Mouse (Mus musculus) right cerebral cortex, postnatal 25 days (tissue): ENCODE measurements around the gene Nr4a1.

Experiments
- DNase-seq: peaks from one replicate; pipeline ENCODE4 v3.0.0; 2022

Nr4a1 gene

DNA sequence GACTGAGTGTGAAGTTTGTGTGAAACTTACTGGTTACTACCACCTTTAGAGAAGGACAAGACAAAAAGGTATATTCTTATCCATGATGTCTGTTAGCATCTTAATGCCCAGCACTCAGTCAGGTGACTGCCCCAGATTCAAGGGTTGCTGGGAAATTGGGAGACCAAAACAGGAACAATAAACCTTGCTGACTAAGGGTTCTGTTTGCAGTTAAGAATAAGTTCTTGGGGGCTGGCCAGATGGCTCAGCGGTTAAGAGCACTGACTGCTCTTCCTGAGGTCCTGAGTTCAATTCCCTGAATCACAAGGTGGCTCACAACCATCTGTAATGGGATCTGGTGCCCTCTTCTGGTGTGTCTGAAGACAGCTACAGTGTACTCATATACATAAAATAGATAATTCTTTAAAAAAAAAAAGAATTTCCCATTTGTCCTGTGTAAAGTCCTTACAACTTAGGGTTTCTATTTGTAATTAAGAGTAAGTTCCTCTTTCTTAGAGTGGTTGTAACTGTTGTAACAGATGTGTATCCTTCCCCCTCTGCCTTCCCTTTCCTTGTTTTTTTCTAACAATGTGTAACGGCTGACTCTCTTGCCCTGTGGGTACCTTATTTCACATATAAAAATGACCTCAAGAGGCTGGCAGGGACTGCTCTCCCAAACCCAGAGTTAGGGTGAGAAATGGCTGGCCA lies 63.9 kb downstream of the Nr4a1 start:
- no peak for DNase-seq

DNA sequence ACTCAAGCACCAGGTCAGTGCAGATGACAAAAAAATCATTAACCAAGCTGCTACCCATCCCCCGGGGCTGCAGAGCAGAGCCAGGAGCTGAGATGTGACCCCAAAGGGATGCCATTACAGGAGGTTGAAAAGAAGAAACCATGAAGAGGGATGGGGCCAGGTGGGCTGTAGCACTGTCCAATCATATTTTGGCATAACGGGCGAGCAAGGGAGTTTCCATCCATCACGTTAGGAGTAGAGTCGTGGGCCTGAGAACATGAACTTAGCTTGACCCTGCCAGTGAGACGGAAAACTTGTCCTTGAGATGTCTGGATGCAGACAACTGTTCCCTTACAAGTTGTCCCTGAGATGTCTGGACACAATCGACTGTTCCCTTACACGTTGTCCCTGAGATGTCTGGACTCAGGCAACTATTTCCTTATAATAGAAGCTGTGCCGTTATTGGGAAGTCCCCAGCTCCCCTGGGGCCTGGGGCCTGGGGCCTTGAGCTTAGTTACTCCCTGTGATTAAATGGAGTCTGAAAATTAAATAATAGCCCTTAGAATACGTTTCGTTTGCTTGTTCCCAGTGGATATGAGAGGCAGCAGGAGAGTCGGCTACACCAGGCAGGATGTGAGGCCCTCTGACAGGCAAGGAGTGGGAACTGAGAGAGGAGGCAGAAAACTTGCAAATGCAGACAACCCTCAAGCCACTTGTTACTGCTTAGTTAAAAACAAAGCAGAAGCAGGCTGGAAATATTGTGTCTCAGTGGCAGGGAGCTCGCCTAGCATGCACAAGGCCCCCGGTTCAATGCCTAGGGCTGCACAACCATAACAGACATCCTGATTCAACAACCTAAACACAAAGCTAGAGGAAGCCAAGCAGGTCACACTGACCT lies 65.1 kb downstream of the Nr4a1 start:
- no peak for DNase-seq

- DNase-seq = no peak
Observed at GRCm38 (mm10) chr15:101320010-101320617, 66.0 kb downstream of the Nr4a1 start.

- DNase-seq = no peak
Observed at GRCm38 (mm10) chr15:101320618-101321041, 66.6 kb downstream of the Nr4a1 start.

DNA sequence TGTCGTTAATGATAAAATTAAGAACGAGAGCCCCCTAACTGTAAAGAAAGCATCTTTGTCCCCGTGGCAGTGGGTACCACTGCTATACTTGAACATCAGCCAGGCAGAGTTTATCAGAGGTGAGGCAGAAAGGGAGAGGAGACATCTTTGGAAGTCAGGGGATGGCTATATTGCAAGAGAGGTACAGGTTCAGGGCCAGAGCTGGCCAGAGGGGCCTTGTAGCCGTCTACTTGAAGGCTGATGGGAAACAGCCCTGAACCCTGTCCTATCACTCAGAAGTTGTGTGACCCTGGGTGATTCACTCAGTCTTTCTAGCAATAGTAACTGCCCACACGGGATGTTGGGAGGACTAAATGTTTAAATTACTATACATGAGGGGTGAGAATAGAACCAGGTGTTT lies 67.1 kb downstream of the Nr4a1 start:
- DNase-seq = no peak

DNA sequence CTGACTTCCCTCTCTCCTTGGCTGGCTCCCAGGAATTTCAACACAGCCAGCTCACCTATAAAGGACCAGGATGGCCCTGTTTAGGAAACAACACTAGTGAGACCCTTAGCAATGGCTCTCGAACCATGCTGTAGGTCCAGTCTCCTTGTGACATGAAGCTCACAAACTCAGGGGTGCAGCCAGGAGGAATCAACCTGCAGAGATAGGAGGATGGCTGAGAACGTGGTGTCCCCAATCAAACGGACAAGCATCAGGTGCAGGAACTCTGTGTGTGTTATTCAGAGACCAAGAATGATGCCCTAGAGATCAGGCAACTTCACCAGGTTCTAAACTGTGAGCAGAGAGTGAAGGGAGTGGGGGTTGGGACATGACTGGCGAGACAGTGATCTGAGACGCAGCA lies 68.0 kb downstream of the Nr4a1 start:
- DNase-seq = no peak

DNA sequence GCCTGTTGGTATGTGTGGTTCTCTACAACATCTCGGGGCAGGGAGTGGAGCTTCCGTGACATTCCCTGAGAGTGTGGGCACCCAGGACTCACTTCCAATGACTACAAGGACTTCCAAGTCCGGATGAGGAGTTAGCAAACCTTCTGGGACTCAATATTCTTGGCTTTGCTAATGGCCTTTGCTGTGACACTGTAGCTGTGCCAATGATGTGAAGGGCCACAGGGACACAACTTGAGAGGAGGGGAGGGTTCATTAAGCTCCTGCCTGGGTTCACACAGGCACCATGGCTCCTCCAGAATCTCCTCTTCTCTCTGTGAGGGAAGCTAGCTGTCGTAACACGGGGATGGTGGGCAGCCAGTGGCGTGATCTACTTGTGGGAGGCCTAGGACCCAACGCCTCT lies 68.6 kb downstream of the Nr4a1 start:
- DNase-seq = no peak

- DNase-seq = no peak
Observed at GRCm38 (mm10) chr15:101323511-101323910, 69.4 kb downstream of the Nr4a1 start.
